Mouse (Mus musculus) ES-E14 (cell line): ENCODE measurements at regions not wholly inside any gene's neighbourhood (a gene's known extent, or its start where the extent isn't known, plus 50 kb on each side); places are given as distances from the start of the nearest gene placed in this dataset.

Source experiments
- DNase-seq: peaks from one replicate; pipeline ENCODE4 v3.0.0-alpha.2; 2013; ENCODE audit warnings: low read depth, low spot score
- H3K27ac ChIP-seq: 2 replicates; pipeline ENCODE4 v1.5.1; 2012; ENCODE audit warnings: low read depth, mild to moderate bottlenecking, low read length, moderate library complexity, mixed read lengths; ENCODE audit not compliant: poor library complexity, insufficient read depth, severe bottlenecking
- H3K36me3 ChIP-seq: 2 replicates; pipeline ENCODE4 v1.6.1; 2012; ENCODE audit warnings: mild to moderate bottlenecking, low read length, moderate library complexity, mixed read lengths; ENCODE audit not compliant: control insufficient read depth, poor library complexity, insufficient read depth, severe bottlenecking
- H3K4me1 ChIP-seq, 2 experiments: fragments of 150-350 bp in 1 of 2; sonication (generic) in 1 of 2; 2 replicates each; pipeline ENCODE4 v1.6.1; 2012; ENCODE audit warnings: low read length in 2 of 2, mild to moderate bottlenecking in 1 of 2, mixed read lengths in 1 of 2; ENCODE audit not compliant: control insufficient read depth in 2 of 2, insufficient read depth in 2 of 2, poor library complexity in 1 of 2
- H3K4me3 ChIP-seq, 2 experiments: fragments of 150-350 bp in 1 of 2; sonication (generic) in 1 of 2; 2 replicates each; pipeline ENCODE4 v1.5.1; 2012; ENCODE audit warnings: low read length in 2 of 2, low read depth in 1 of 2, mild to moderate bottlenecking in 1 of 2, mixed read lengths in 1 of 2; ENCODE audit not compliant: insufficient read depth in 1 of 2, poor library complexity in 1 of 2, severe bottlenecking in 1 of 2
- H3K9ac ChIP-seq: 2 replicates; pipeline ENCODE4 v1.6.1; 2012; ENCODE audit warnings: low read depth, mild to moderate bottlenecking, low read length, mixed read lengths; ENCODE audit not compliant: poor library complexity, insufficient read depth, severe bottlenecking
- H3K9me3 ChIP-seq: fragments of 150-350 bp; sonication (generic); 2 replicates; pipeline ENCODE4 v1.6.1; 2012; ENCODE audit warnings: low read depth, mild to moderate bottlenecking, low read length; ENCODE audit not compliant: control insufficient read depth, insufficient read depth
- CHD2 ChIP-seq: IDR thresholded peaks from 2 replicates; pipeline ENCODE4 v1.6.1; 2014; ENCODE audit warnings: mild to moderate bottlenecking, low read depth, low read length, inconsistent platforms
- HCFC1 ChIP-seq: IDR thresholded peaks from 2 replicates; pipeline ENCODE4 v1.6.1; 2012; ENCODE audit warnings: low read length, inconsistent platforms, borderline replicate concordance; ENCODE audit not compliant: insufficient read depth
- MAFK ChIP-seq: IDR thresholded peaks from 2 replicates; pipeline ENCODE4 v1.6.1; 2014; ENCODE audit warnings: mild to moderate bottlenecking, low read depth, low read length, inconsistent platforms; ENCODE audit not compliant: insufficient read depth
- ZC3H11A ChIP-seq: IDR thresholded peaks from 2 replicates; pipeline ENCODE4 v1.6.1; 2012; ENCODE audit warnings: low read depth, mild to moderate bottlenecking, inconsistent platforms, low read length, borderline replicate concordance
- ZNF384 ChIP-seq: IDR thresholded peaks from 2 replicates; pipeline ENCODE4 v1.6.1; 2012; ENCODE audit warnings: low read depth, low read length, inconsistent platforms
- in situ Hi-C, 2 experiments: fragments of 600-800 bp; cut with MboI; formaldehyde crosslinking; loops; one replicate each; pipeline ENCODE4 v1.15.1; 2025; ENCODE audit warnings: low sequenced_read_pairs in 2 of 2, inconsistent platforms in 1 of 2; ENCODE audit not compliant: unreplicated experiment in 2 of 2

DNA sequence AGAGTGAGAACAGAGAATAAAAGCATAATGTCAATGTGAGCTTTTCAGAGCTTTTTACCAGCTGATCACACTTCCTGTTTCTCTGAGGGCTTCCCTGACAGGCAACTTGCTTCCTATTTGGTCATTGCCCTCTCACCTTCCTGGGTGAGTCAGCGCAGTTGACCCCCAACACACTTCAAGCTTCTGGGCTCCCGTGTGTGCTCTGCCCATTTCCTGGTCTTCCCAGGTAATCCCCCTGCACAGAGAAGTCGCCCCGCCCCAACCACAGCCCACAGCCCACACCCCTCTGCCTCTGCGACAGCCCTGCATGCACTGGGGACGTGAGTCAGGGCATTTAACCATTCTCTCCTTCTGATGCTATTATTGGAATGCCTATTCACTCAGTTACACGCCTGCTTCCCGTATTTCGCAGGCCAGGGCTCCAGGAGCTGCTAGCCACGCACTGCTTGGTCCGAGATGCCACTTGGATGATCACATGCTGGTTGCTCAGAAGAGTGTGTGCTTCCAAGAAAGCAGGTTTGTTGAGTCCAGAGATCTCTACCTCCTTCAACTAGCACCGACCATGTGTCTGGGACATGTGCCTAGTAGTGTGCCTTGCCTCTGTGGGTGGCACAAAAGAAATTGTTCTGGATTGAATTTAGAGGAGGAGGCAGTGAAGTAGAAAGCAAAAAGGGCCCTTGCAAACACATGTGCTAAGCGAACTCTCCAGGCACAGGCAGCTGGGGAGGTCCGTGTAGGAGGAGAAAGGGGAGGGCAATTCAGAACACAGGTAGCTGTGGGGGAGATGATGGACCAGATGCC lies 227.4 kb downstream of the Pik3r1 start:
- H3K9me3 ChIP-seq, result no peaks in the 10 kb centered on the region
- no peak overlapping the region for H3K4me3 ChIP-seq
- no peak for DNase-seq
- in situ Hi-C loops, result no loop called here
- no peak for TF ChIP-seq HCFC1
- no peak for TF ChIP-seq CHD2
- no peak for TF ChIP-seq ZC3H11A
- no peak for TF ChIP-seq MAFK
- TF ChIP-seq ZNF384, result no peak
- no peak overlapping the region for H3K9ac ChIP-seq
- H3K36me3 ChIP-seq, result no peaks in the 10 kb centered on the region
- peak overlapping the region; percentile 27; the same call in 1 of the 2 replicates for H3K27ac ChIP-seq
- H3K4me1 ChIP-seq, result peaks cover 0 to 5% of the 10 kb centered on the region in 2 experiments; a peak in 1 of 4 replicates

GRCm38 (mm10) chr13:101538110-101538509 lies 229.9 kb downstream of the Pik3r1 start:
- Histone ChIP-seq H3K27ac (no peak overlapping the region), H3K36me3 (no peaks in the 10 kb centered on the region), H3K9ac (no peak overlapping the region), H3K9me3 (no peaks in the 10 kb centered on the region), H3K4me1 (peaks cover 0 to 5% of the 10 kb centered on the region in 2 experiments; a peak in 1 of 4 replicates), H3K4me3 (no peak overlapping the region)
- no peak for DNase-seq
- TF ChIP-seq ZNF384 (no peak), CHD2 (no peak), ZC3H11A (no peak), MAFK (no peak), HCFC1 (no peak)
- in situ Hi-C loops, result no loop called here

DNA sequence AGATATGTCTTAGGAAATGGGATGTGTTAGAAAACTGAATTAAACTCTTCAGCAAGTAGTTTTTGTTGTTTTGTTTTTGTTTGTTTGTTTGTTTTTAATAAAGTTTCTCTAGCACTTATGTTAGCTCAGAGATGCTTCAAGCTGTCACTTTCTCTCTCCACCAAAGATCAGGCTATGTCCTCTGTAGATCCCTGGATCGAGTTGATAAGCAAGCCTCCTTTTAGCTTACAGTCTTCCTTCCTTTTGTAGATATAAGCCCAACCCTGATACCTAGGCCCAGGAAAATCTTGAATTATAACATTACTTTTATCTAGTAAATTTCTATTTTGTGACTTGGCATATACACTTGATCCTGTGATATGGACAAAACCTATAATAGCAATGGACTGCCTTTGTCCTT lies 232.0 kb downstream of the Pik3r1 start:
- in situ Hi-C loops, result no loop called here
- Histone ChIP-seq H3K4me1 (peaks cover 0 to 5% of the 10 kb centered on the region in 2 experiments; a peak in 1 of 4 replicates), H3K36me3 (no peaks in the 10 kb centered on the region), H3K9ac (no peak overlapping the region), H3K27ac (no peak overlapping the region), H3K4me3 (no peak overlapping the region), H3K9me3 (no peaks in the 10 kb centered on the region)
- no peak for TF ChIP-seq ZNF384
- no peak for TF ChIP-seq MAFK
- TF ChIP-seq HCFC1, result no peak
- TF ChIP-seq CHD2, result no peak
- no peak for TF ChIP-seq ZC3H11A
- no peak for DNase-seq

DNA sequence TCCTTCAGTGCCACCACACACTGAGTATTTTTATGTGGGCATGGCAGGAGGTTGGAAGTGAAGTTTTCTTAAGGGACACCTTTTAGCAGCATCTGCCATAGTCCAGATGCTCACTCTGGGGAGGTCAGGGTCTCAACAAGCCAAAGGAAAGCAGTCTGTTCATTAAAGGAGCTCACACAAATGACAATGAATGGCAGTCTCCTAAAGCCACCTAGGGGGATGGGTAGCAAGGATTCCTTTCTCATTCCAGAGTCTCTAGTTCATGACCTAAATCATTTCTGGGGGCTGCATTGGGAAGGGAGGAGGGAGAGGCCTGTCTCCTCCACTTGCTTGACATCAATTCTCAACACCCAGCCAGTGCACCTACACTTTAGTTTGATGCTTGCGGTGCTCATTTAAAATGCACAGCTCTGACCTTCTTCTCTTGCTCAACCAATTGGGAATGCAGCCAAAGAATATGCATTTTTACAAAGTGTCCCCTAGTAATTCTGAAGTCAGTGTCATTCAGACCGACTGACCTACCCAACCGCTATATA lies 232.6 kb downstream of the Pik3r1 start:
- Histone ChIP-seq H3K9me3 (no peaks in the 10 kb centered on the region), H3K27ac (no peak overlapping the region), H3K36me3 (no peaks in the 10 kb centered on the region), H3K4me3 (no peak overlapping the region), H3K4me1 (peaks cover 0 to 1% of the 10 kb centered on the region in 2 experiments; a peak in 1 of 4 replicates), H3K9ac (no peak overlapping the region)
- in situ Hi-C loops, result no loop called here
- DNase-seq, result no peak
- TF ChIP-seq ZNF384 (no peak), CHD2 (no peak), MAFK (no peak), ZC3H11A (no peak), HCFC1 (no peak)
